Mouse (Mus musculus): Measurements from ENCODE around the gene Plaa.

Gene Plaa

DNA sequence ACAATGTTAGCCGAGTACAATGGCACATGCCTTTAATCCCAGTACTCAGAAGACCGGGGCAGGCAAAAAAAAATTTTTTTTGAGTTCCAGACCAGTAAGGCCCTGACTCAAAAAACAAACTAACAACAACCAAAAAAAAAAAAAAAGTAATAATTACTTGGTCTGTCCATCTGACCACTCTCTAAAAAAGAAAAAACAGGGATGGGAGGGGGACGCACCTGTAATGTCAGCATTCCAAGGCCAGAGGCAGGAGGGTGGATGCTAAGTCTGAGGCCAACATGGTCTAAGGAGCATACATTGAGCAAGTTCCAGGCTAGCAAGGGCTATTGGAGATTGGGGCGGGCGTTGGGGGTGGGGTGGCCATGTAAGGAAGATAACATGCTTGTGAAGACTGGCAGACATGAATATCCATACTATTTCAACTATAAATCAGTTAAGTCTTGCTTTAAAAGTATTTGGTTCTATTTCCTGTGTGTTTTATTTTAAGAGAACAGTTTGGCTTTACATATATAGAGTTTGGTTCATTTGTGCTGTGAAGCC, 48.0 kb downstream of the Plaa start:
- no peak for DNase-seq

DNA sequence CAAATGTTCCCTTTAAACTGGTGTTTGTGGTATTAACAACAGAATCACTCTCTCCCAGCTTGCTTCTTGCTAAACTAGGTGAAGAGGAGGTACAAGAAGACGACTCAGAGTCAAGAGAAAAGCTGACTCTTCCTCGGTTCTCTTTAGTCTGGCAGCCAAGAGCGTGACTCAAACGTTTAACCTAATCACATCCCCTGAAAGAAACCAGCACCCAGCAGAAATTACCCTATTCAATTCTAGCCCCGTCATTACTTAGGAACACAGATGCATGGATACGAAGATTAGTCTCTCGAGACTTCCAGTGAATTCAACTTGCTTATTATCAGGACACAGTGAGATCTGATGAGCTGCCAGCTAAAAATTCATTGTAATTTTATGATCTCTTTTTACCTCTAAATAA, 58.7 kb downstream of the Plaa start:
- DNase-seq = no peak

GRCm38 (mm10) chr4:94543041-94543440, 60.0 kb downstream of the Plaa start:
- no peak for DNase-seq

DNA sequence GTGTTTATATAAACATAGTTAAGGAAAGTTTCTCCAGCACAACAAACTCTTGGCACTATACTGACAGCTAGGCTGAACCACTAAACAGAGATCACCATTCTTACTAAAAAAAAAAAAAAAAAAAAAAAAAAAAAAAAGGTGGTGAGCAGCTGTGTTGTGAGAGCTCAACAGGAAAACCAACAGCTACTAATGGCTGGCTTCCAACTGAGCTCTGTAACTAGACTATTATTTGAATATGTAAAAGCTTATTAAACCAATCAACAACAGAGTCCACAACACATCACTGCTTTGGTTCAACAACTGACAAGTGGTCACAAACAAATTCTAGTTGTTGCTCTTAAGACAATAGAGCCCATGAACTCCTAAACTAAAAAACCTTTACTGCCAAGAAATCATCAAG, 69.8 kb downstream of the Plaa start:
- no peak for DNase-seq

- DNase-seq = no peak
These were observed 73.6 kb downstream of the Plaa start for GRCm38 (mm10) chr4:94529448-94529847.

DNA sequence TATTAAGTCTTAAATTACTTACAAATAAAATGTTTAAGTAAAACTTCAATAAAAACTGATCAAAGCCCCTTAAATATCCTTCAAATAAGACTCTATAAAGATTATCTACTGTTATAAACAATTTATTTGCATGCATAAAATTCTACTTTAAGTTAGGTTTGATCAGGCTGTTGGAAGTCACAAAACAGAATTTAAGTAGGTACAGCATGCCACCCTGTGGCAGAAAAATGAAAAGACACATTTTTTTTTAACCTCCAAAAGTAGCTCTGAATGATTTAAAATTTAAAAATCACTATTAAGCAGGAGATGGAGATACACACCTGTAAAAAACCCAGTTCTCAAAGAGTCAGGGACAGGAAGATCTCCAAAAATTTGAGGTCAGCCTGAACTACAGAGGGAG, 79.7 kb downstream of the Plaa start:
- no peak for DNase-seq

- peak; percentile 39 to 48 for DNase-seq
These were observed 85.4 kb downstream of the Plaa start for GRCm38 (mm10) chr4:94517631-94518030.

All from kidney, postnatal 25 days (tissue).